Mouse (Mus musculus) kidney, embryonic 16.5 days (tissue): ENCODE results near the gene Coro1c. TPM values are rescaled to one million over a fixed set of nuclear protein-coding genes. Genes with fewer than 3 reads are reported as not detected.

Experiments
- ATAC-seq: fragments of 200-750 bp; cut with Nextera tagmentation; 2 replicates; pipeline ENCODE4 v1.8.0; 2017; ENCODE audit warnings: moderate TSS enrichment; ENCODE audit not compliant: low FRiP score, low TSS enrichment
- H3K27ac ChIP-seq: fragments of 300-500 bp; sonication (generic); 2 replicates; pipeline ENCODE4 v1.5.1; 2014; ENCODE audit warnings: low read length
- H3K27me3 ChIP-seq: fragments of 300-500 bp; sonication (generic); 2 replicates; pipeline ENCODE4 v1.6.1; 2014; ENCODE audit warnings: low read length, control low read depth, mixed read lengths; ENCODE audit not compliant: insufficient read depth
- H3K36me3 ChIP-seq: fragments of 300-500 bp; sonication (generic); 2 replicates; pipeline ENCODE4 v1.6.1; 2014; ENCODE audit warnings: low read length, control low read depth, mixed read lengths; ENCODE audit not compliant: insufficient read depth
- H3K4me1 ChIP-seq: fragments of 300-500 bp; sonication (generic); 2 replicates; pipeline ENCODE4 v1.6.1; 2014; ENCODE audit warnings: low read length, control low read depth, mixed read lengths; ENCODE audit not compliant: insufficient read depth
- H3K4me2 ChIP-seq: fragments of 300-500 bp; sonication (generic); replicated peaks from 2 replicates; pipeline ENCODE4 v1.6.1; 2014; ENCODE audit warnings: low read depth, low read length
- H3K4me3 ChIP-seq: fragments of 300-500 bp; sonication (generic); 2 replicates; pipeline ENCODE4 v1.5.1; 2014; ENCODE audit warnings: mild to moderate bottlenecking, low read length
- H3K9ac ChIP-seq: fragments of 300-500 bp; sonication (generic); replicated peaks from 2 replicates; pipeline ENCODE4 v1.6.1; 2014; ENCODE audit warnings: low read length
- H3K9me3 ChIP-seq: fragments of 300-500 bp; sonication (generic); 2 replicates; pipeline ENCODE4 v1.6.1; 2016; ENCODE audit warnings: low read length, control low read depth
- WGBS: fragments of 180-500 bp; shearing (Covaris S2); extraction: QIAGEN DNeasy Blood & Tissue Kit; methylation state at CpG from one replicate; pipeline ENCODE4 v1.1.7; 2014; 5-methylcytosine and 5-hydroxymethylcytosine counted together
- polyA plus RNA-seq: library from polyadenylated mRNA; unstranded; fragments of >200 nt; fragmentation: Nextera tagmentation; extraction: Ambion mirVana; gene quantifications from 2 replicates; pipeline ENCODE4 v1.2.1, GENCODE M21; 2015

The Coro1c gene
- polyA plus RNA-seq, 1 experiment from 2014 or later, result 126 TPM

DNA sequence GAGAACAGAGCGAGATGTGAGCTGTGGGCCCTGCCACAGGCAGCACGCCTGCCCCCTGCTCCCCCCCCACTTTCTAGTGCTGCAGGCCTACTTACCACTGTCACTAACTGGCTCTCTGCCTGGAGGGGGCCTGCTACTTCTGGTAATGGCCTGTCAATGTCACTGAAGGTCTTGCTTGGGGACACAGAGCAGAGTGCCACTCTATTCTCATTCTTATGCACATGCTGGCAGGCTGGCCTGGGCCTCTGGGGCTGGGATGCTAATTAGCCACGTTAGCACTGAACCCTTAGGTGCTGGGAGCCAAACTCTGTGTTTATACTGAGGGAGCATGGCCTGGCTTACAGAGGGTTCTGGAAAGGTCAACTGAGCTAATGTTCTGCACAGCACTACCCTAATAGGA, 52.9 kb downstream of the Coro1c start:
- no peak; the same call in 1 of the 2 replicates for ATAC-seq
- H3K4me2 ChIP-seq, result no peak overlapping the region
- H3K27ac ChIP-seq, result 0 out of 2 replicates have a peak overlapping the region, but pooled peaks have one; percentile 18
- no peak overlapping the region for H3K4me3 ChIP-seq
- no peaks in the 10 kb centered on the region for H3K27me3 ChIP-seq
- H3K36me3 ChIP-seq, result peaks cover 7% of the 10 kb centered on the region; the same call in 1 of the 2 replicates
- 78% methylated on average over 3 of the region's 3 CpGs for WGBS
- peaks cover 22% of the 10 kb centered on the region for H3K4me1 ChIP-seq
- H3K9me3 ChIP-seq, result no peaks in the 10 kb centered on the region
- H3K9ac ChIP-seq, result no peak overlapping the region

- Histone ChIP-seq H3K36me3 (peaks cover 11% of the 10 kb centered on the region; the same call in 1 of the 2 replicates), H3K4me3 (no peak overlapping the region), H3K27ac (no peak overlapping the region), H3K9me3 (no peaks in the 10 kb centered on the region), H3K4me2 (no peak overlapping the region), H3K9ac (no peak overlapping the region), H3K27me3 (no peaks in the 10 kb centered on the region), H3K4me1 (peaks cover 22% of the 10 kb centered on the region)
- WGBS, result 93% methylated on average over 10 of the region's 10 CpGs
- ATAC-seq, result no peak
Observed at GRCm38 (mm10) chr5:113855117-113855516, 53.4 kb downstream of the Coro1c start.

DNA sequence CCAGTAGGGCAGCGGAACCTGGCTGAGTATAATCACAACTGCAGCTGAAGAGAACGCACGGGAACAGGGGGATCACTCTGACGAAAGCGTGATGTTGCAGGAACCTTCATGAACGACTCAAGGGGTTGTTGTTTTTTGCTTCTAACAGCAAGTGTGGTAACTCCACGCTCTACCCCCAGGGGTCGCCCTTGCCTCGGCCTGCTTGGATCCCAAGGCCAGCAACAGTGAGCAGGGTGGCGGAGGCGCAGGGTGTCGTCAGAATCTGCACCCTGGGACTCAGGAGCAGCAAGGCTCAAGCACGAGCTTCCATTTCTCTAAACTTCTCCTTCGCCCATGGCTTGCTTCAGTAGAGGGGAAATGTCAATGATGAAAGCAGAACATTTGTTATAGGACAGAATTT, 54.1 kb downstream of the Coro1c start:
- peaks cover 17% of the 10 kb centered on the region for H3K36me3 ChIP-seq
- H3K4me2 ChIP-seq, result no peak overlapping the region
- H3K27ac ChIP-seq, result no peak overlapping the region
- peaks cover 20% of the 10 kb centered on the region for H3K4me1 ChIP-seq
- ATAC-seq, result no peak
- WGBS, result 42% methylated on average over 14 of the region's 14 CpGs
- H3K9me3 ChIP-seq, result no peaks in the 10 kb centered on the region
- H3K27me3 ChIP-seq, result no peaks in the 10 kb centered on the region
- no peak overlapping the region for H3K4me3 ChIP-seq
- no peak overlapping the region for H3K9ac ChIP-seq

DNA sequence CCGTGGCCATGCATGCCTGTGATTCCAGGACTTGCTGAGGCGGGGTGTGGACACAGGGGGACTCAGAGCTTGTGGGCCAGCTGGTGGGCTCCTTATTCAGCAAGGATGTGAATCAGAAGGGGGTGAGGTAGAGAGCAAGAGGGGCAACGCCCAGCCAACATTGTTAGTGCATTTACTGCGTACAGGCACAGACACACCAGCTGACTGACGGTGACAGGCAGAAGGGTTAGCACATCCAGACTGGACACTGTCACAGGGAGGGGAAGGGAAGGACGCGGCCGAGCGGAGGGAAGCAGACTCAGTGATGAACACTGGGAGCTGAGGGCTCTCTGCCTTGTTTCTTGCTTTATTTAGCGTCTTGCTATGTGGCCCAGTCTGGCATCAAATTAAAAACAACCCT, 55.0 kb downstream of the Coro1c start:
- Histone ChIP-seq H3K9ac (no peak overlapping the region), H3K9me3 (no peaks in the 10 kb centered on the region), H3K36me3 (peaks cover 25% of the 10 kb centered on the region), H3K27ac (no peak overlapping the region), H3K27me3 (no peaks in the 10 kb centered on the region), H3K4me2 (no peak overlapping the region), H3K4me1 (peaks cover 11% of the 10 kb centered on the region; the same call in 1 of the 2 replicates), H3K4me3 (no peak overlapping the region)
- ATAC-seq, result no peak
- WGBS, result 85% methylated on average over 10 of the region's 10 CpGs

DNA sequence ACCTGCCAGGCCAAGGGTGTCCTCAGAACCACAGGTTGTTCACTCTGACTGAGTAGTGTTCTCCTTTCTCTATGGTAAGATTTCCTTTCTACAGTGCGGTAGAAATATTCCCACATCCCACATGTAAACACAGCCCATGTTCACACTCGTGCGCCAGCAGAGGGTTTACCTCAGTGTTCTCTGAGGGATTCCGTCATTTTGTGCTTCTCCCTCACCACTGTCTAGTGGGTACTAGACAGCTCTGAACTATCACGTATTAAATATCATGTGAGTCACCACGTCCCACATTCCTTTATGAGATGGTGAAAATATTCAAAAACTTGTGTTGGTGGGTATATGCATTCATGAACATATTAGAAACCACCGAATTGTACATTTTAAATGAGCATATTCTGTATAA, 56.1 kb downstream of the Coro1c start:
- H3K27ac ChIP-seq, result no peak overlapping the region
- no peaks in the 10 kb centered on the region for H3K27me3 ChIP-seq
- H3K4me3 ChIP-seq, result no peak overlapping the region
- no peak overlapping the region for H3K9ac ChIP-seq
- H3K4me1 ChIP-seq, result 0 out of 2 replicates have a peak, but pooled peaks cover 10% of the 10 kb centered on the region
- no peaks in the 10 kb centered on the region for H3K9me3 ChIP-seq
- no peak overlapping the region for H3K4me2 ChIP-seq
- WGBS, result 91% methylated on average over 7 of the region's 7 CpGs
- H3K36me3 ChIP-seq, result peaks cover 33% of the 10 kb centered on the region
- ATAC-seq, result no peak

DNA sequence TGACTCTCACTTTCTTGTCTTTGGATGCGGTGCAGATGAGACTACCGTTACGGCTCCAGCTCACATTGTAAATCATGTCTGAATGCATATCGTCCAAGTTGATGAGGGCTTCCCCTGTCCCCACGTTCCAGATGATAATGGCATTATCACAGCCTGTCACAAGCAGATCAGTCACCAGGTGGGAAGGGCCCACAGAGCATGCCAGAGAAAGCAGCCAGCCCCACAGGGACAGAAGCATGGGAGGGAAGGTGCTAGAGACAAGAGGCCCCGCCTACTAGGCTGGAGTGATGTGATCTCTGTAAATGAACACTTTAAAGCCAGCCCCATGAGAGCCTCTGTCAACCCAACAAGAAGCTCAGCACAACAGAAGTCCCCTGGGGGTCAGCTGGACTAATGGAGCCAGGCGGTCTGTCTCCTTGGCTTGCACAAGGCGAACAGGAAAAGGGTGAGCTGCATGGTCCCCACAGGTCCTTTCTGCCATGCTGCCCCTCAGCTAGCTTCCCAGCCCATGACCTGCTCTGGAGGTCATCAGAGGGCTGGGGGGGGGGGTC, 57.8 kb downstream of the Coro1c start:
- Histone ChIP-seq H3K4me2 (no peak overlapping the region), H3K36me3 (peaks cover 50% of the 10 kb centered on the region), H3K27ac (no peak overlapping the region), H3K4me1 (0 out of 2 replicates have a peak, but pooled peaks cover 2% of the 10 kb centered on the region), H3K27me3 (no peaks in the 10 kb centered on the region), H3K4me3 (no peak overlapping the region), H3K9me3 (no peaks in the 10 kb centered on the region), H3K9ac (no peak overlapping the region)
- ATAC-seq, result no peak
- WGBS, result 60% methylated on average over 8 of the region's 8 CpGs

DNA sequence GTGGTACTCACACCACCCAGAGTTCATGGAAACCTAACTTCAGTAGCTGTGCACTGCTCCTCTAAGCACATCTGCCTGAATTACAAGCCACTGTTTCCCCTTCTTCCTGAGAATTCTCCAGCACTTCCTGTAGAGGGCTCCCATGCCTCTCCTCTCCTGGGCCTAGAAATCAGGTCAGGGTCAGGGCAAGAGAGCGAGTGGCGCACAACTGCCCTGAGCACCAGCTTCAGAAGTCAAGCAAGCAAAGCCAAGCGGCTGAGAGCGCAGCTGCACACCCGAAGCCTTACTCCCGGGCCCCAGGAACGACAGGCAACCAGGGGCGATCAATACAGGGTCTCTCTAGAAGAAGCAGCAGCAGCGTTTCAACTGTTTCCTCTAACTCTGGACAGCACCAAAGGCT, 60.9 kb downstream of the Coro1c start:
- Histone ChIP-seq H3K4me2 (no peak overlapping the region), H3K9me3 (no peaks in the 10 kb centered on the region), H3K9ac (no peak overlapping the region), H3K27me3 (no peaks in the 10 kb centered on the region), H3K27ac (no peak overlapping the region), H3K36me3 (peaks cover 72% of the 10 kb centered on the region), H3K4me3 (no peak overlapping the region), H3K4me1 (no peaks in the 10 kb centered on the region)
- ATAC-seq, result no peak
- WGBS, result 82% methylated on average over 9 of the region's 9 CpGs

DNA sequence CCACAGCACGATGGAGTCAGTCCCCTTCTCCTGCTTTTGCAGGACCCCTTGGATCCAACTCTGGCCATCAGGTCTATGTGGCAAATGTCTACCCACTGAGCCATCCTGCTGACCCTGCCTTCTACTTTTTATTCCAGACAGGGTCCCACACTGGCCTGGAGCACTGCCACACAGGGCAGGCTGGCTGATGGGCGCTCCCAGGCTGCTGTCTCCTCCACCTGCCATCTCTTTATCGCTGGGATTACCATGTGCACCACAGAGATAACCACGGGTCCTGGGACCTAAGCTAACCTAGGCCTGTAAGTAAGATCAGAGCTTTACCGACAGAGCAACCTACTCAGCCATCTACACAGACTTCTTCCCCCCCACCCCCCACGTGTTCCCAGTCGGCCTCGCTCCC, 61.9 kb downstream of the Coro1c start:
- no peaks in the 10 kb centered on the region for H3K27me3 ChIP-seq
- no peaks in the 10 kb centered on the region for H3K9me3 ChIP-seq
- H3K4me2 ChIP-seq, result no peak overlapping the region
- 96% methylated on average over 8 of the region's 8 CpGs for WGBS
- ATAC-seq, result no peak
- no peak overlapping the region for H3K9ac ChIP-seq
- H3K4me3 ChIP-seq, result no peak overlapping the region
- H3K4me1 ChIP-seq, result no peaks in the 10 kb centered on the region
- H3K27ac ChIP-seq, result no peak overlapping the region
- H3K36me3 ChIP-seq, result peaks cover 70% of the 10 kb centered on the region

DNA sequence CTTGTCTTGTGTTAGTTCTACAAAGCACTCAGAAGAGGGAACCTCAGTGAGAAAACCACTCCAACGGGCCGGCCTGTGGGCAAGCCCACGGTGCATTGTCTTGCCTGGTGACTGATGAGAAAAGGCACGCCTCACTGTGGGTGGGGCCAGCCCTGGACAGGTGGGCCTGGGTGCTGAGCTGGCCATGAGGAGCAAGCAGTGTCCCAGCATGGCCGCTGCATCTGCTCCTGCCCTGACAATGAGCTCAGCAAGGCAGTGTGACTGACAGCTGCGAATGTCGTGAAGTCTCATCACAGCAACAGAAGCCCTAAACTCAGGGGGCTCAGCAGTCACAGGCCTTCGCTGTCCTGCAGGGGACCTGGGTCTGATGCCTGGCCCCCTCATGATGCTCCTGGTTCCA, 62.9 kb downstream of the Coro1c start:
- Histone ChIP-seq H3K4me1 (no peaks in the 10 kb centered on the region), H3K9ac (no peak overlapping the region), H3K4me2 (no peak overlapping the region), H3K4me3 (no peak overlapping the region), H3K27me3 (no peaks in the 10 kb centered on the region), H3K27ac (no peak overlapping the region), H3K36me3 (peaks cover 67% of the 10 kb centered on the region), H3K9me3 (no peaks in the 10 kb centered on the region)
- ATAC-seq, result no peak
- WGBS, result 95% methylated on average over 8 of the region's 8 CpGs

GRCm38 (mm10) chr5:113844721-113845120, 63.8 kb downstream of the Coro1c start:
- Histone ChIP-seq H3K4me1 (no peaks in the 10 kb centered on the region), H3K4me3 (no peak overlapping the region), H3K4me2 (no peak overlapping the region), H3K36me3 (peaks cover 59% of the 10 kb centered on the region), H3K27ac (no peak overlapping the region), H3K27me3 (no peaks in the 10 kb centered on the region), H3K9me3 (no peaks in the 10 kb centered on the region), H3K9ac (no peak overlapping the region)
- WGBS, result 62% methylated on average over 7 of the region's 7 CpGs
- ATAC-seq, result no peak
